Mouse (Mus musculus) erythroblast, embryonic 14.5 days (primary cell): ENCODE data around the gene Fscb. TPM values are rescaled to one million over a fixed set of nuclear protein-coding genes. Genes with fewer than 3 reads are reported as not detected.

Source experiments
- H3K27me3 ChIP-seq: 2 replicates; pipeline ENCODE4 v1.6.1; 2012; ENCODE audit warnings: inconsistent platforms; ENCODE audit not compliant: control insufficient read depth
- H3K36me3 ChIP-seq: 2 replicates; pipeline ENCODE4 v1.6.1; 2012; ENCODE audit warnings: mild to moderate bottlenecking, inconsistent platforms; ENCODE audit not compliant: control insufficient read depth
- H3K4me1 ChIP-seq: 2 replicates; pipeline ENCODE4 v1.6.1; 2012; ENCODE audit warnings: inconsistent platforms; ENCODE audit not compliant: control insufficient read depth
- H3K4me3 ChIP-seq: replicated peaks from 2 replicates; pipeline ENCODE3; 2012; ENCODE audit warnings: moderate library complexity, mild to moderate bottlenecking, inconsistent platforms
- H3K9me3 ChIP-seq: 2 replicates; pipeline ENCODE4 v1.6.1; 2012; ENCODE audit warnings: low read length, inconsistent platforms, mixed read lengths; ENCODE audit not compliant: control insufficient read depth
- GATA1 ChIP-seq: IDR thresholded peaks from 2 replicates; pipeline ENCODE4 v1.6.1; 2012; ENCODE audit warnings: low read length, inconsistent platforms, mixed read lengths
- TAL1 ChIP-seq: IDR thresholded peaks from 3 replicates; pipeline ENCODE4 v1.6.1; 2012; ENCODE audit warnings: low read length, inconsistent platforms, mixed read lengths
- polyA plus RNA-seq: library from polyadenylated mRNA; stranded (reverse); fragments of >175 nt; gene quantifications from 2 replicates; pipeline ENCODE4 v1.2.3, GENCODE M21; 2012

Fscb gene
- not detected in 2 replicates for polyA plus RNA-seq

- Histone ChIP-seq H3K9me3 (no peaks in the 10 kb centered on the region), H3K36me3 (no peaks in the 10 kb centered on the region), H3K4me3 (no peak within 1 kb of the TSS), H3K4me1 (no peaks in the 10 kb centered on the region), H3K27me3 (no peaks in the 10 kb centered on the region)
- TF ChIP-seq TAL1: no peak
- no peak for TF ChIP-seq GATA1
Measured at GRCm38 (mm10) chr12:64474590-64474989, at the start of gene Fscb. Fscb (minus strand) TSS chr12:64474690.

GRCm38 (mm10) chr12:64516775-64517174 is 42.3 kb upstream of the Fscb start:
- H3K27me3 ChIP-seq: no peaks in the 10 kb centered on the region
- TF ChIP-seq TAL1: no peak
- no peak for TF ChIP-seq GATA1
- no peak overlapping the region for H3K4me3 ChIP-seq
- no peaks in the 10 kb centered on the region for H3K36me3 ChIP-seq
- H3K4me1 ChIP-seq: no peaks in the 10 kb centered on the region
- H3K9me3 ChIP-seq: no peaks in the 10 kb centered on the region

DNA sequence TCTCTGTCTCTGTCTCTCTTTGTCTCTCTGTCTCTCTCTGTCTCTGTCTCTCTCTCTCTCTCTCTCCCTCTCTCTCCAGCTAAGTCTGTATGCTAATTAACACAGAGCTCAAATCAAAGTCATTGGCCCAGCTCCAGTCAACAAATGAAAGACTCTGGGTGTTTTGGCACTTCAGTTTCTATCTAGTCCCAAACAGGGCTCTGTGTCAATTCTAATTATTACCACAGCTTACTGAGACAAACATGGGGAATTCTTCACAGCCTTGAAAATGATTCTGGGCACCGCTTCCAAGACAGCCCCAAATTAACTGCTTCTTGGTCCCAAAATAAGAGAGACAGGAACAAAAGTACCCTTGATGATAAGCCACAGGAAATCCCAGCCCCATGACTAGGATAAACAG is 38.9 kb upstream of the Fscb start:
- H3K36me3 ChIP-seq: no peaks in the 10 kb centered on the region
- H3K4me3 ChIP-seq: no peak overlapping the region
- TF ChIP-seq TAL1 (no peak), GATA1 (no peak)
- no peaks in the 10 kb centered on the region for H3K4me1 ChIP-seq
- H3K27me3 ChIP-seq: no peaks in the 10 kb centered on the region
- H3K9me3 ChIP-seq: no peaks in the 10 kb centered on the region

- Histone ChIP-seq H3K27me3 (no peaks in the 10 kb centered on the region), H3K9me3 (no peaks in the 10 kb centered on the region), H3K4me1 (no peaks in the 10 kb centered on the region), H3K4me3 (no peak overlapping the region), H3K36me3 (no peaks in the 10 kb centered on the region)
- TF ChIP-seq TAL1 (no peak), GATA1 (no peak)
Measured at GRCm38 (mm10) chr12:64497706-64498105, 23.2 kb upstream of the Fscb start.

DNA sequence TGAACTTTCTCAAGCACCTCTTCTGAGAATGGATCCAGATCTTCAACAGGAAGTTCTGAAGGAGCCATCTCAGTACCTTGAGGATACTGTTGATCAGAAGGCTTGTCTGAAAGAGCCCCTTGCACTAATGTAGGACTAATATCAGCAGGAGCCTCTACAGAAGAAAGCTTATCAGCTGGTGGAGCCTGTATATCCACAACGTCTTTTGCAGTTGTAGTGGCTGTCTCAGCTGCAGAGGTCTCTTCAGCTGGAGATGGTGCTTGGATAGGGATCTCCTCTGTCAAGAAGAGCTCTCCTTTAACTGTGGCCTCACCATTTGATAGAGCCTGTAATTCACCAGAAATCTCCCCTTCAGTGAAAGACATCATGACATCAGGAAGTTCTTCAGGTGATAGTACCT is 875 bp downstream of the Fscb start:
- TF ChIP-seq GATA1 (no peak), TAL1 (no peak)
- H3K9me3 ChIP-seq: no peaks in the 10 kb centered on the region
- H3K4me1 ChIP-seq: no peaks in the 10 kb centered on the region
- no peaks in the 10 kb centered on the region for H3K27me3 ChIP-seq
- H3K4me3 ChIP-seq: no peak overlapping the region
- H3K36me3 ChIP-seq: no peaks in the 10 kb centered on the region

DNA sequence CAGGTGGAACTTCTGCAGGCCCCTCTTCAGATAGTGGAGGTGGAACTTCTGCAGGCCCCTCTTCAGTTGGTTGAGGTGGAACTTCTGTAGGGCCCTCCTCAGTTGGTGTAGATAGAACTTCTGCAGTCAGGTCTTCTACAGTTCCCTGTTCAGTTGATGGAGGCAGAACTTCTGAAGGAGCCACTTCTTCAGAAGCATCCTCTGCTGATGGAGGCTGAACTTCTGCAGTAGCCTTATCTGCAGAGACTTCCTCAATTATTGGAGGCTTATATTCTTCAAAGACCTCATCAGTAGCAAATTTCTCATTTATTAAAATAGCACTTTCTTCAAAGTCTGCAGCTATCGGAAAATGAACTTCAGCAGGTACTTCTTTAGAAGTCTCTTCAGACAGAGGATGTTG is 1.4 kb downstream of the Fscb start:
- TF ChIP-seq TAL1 (no peak), GATA1 (no peak)
- no peaks in the 10 kb centered on the region for H3K4me1 ChIP-seq
- no peaks in the 10 kb centered on the region for H3K9me3 ChIP-seq
- H3K4me3 ChIP-seq: no peak overlapping the region
- H3K36me3 ChIP-seq: no peaks in the 10 kb centered on the region
- no peaks in the 10 kb centered on the region for H3K27me3 ChIP-seq

GRCm38 (mm10) chr12:64455228-64455627 is 19.3 kb downstream of the Fscb start:
- peaks cover 2% of the 10 kb centered on the region for H3K9me3 ChIP-seq
- no peaks in the 10 kb centered on the region for H3K36me3 ChIP-seq
- H3K27me3 ChIP-seq: no peaks in the 10 kb centered on the region
- TF ChIP-seq TAL1 (no peak), GATA1 (no peak)
- H3K4me1 ChIP-seq: no peaks in the 10 kb centered on the region
- no peak overlapping the region for H3K4me3 ChIP-seq

GRCm38 (mm10) chr12:64449911-64450310 is 24.6 kb downstream of the Fscb start:
- no peaks in the 10 kb centered on the region for H3K4me1 ChIP-seq
- peaks cover 2% of the 10 kb centered on the region for H3K9me3 ChIP-seq
- H3K36me3 ChIP-seq: no peaks in the 10 kb centered on the region
- H3K27me3 ChIP-seq: no peaks in the 10 kb centered on the region
- no peak for TF ChIP-seq TAL1
- TF ChIP-seq GATA1: no peak
- H3K4me3 ChIP-seq: no peak overlapping the region

GRCm38 (mm10) chr12:64436675-64437074 is 37.8 kb downstream of the Fscb start:
- Histone ChIP-seq H3K4me3 (no peak overlapping the region), H3K9me3 (no peaks in the 10 kb centered on the region), H3K4me1 (no peaks in the 10 kb centered on the region), H3K27me3 (no peaks in the 10 kb centered on the region), H3K36me3 (no peaks in the 10 kb centered on the region)
- no peak for TF ChIP-seq TAL1
- no peak for TF ChIP-seq GATA1
